Mouse (Mus musculus) embryonic facial prominence, embryonic 14.5 days (tissue): ENCODE measurements around the gene Cdc42bpa. TPM values are rescaled to one million over a fixed set of nuclear protein-coding genes. Genes with fewer than 3 reads are reported as not detected.
"Not testable (repeated sequence)": the region's sequence is repeated elsewhere in the genome, so short reads cannot be mapped to it uniquely, and the experiment has no call there.

ENCODE experiments used
- ATAC-seq: fragments of 200-750 bp; cut with Nextera tagmentation; 2 replicates; pipeline ENCODE4 v1.8.0; 2017; ENCODE audit warnings: low read depth, moderate number of reproducible peaks, moderate TSS enrichment
- DNase-seq: peaks from one replicate; pipeline ENCODE4 v3.0.0-alpha.2; 2015; ENCODE audit warnings: low spot score
- H3K27ac ChIP-seq: fragments of 300-500 bp; sonication (generic); replicated peaks from 2 replicates; pipeline ENCODE4 v1.5.1; 2014; ENCODE audit warnings: low read depth, mild to moderate bottlenecking, low read length, moderate library complexity
- H3K27me3 ChIP-seq: fragments of 300-500 bp; sonication (generic); replicated peaks from 2 replicates; pipeline ENCODE4 v1.6.1; 2014; ENCODE audit warnings: low read length; ENCODE audit not compliant: control insufficient read depth, insufficient read depth
- H3K36me3 ChIP-seq: fragments of 300-500 bp; sonication (generic); 2 replicates; pipeline ENCODE4 v1.6.1; 2014; ENCODE audit warnings: low read length, mixed read lengths; ENCODE audit not compliant: control insufficient read depth, insufficient read depth
- H3K4me1 ChIP-seq: fragments of 300-500 bp; sonication (generic); 2 replicates; pipeline ENCODE4 v1.6.1; 2014; ENCODE audit warnings: antibody characterized with exemption, low read length; ENCODE audit not compliant: control insufficient read depth, insufficient read depth
- H3K4me2 ChIP-seq: fragments of 300-500 bp; sonication (generic); 2 replicates; pipeline ENCODE4 v1.6.1; 2014; ENCODE audit warnings: low read depth, mild to moderate bottlenecking, low read length, moderate library complexity, mixed read lengths
- H3K4me3 ChIP-seq: fragments of 300-500 bp; sonication (generic); 2 replicates; pipeline ENCODE4 v1.5.1; 2014; ENCODE audit warnings: low read depth, mild to moderate bottlenecking, low read length
- H3K9ac ChIP-seq: fragments of 300-500 bp; sonication (generic); 2 replicates; pipeline ENCODE4 v1.6.1; 2014; ENCODE audit warnings: low read depth, mild to moderate bottlenecking, low read length, moderate library complexity, mixed read lengths
- H3K9me3 ChIP-seq: fragments of 300-500 bp; sonication (generic); 2 replicates; pipeline ENCODE4 v1.6.1; 2016; ENCODE audit warnings: low read length; ENCODE audit not compliant: control insufficient read depth
- WGBS: fragments of 180-500 bp; shearing (Covaris S2); extraction: QIAGEN DNeasy Blood & Tissue Kit; methylation state at CpG from one replicate; pipeline ENCODE4 v1.1.7; 2014; 5-methylcytosine and 5-hydroxymethylcytosine counted together
- polyA plus RNA-seq: library from polyadenylated mRNA; unstranded; fragments of >200 nt; fragmentation: Nextera tagmentation; extraction: Ambion mirVana; gene quantifications from 2 replicates; pipeline ENCODE4 v1.2.1, GENCODE M21; 2014

Cdc42bpa gene
- polyA plus RNA-seq, 1 experiment from 2014 or later, result 16.3 TPM

DNA sequence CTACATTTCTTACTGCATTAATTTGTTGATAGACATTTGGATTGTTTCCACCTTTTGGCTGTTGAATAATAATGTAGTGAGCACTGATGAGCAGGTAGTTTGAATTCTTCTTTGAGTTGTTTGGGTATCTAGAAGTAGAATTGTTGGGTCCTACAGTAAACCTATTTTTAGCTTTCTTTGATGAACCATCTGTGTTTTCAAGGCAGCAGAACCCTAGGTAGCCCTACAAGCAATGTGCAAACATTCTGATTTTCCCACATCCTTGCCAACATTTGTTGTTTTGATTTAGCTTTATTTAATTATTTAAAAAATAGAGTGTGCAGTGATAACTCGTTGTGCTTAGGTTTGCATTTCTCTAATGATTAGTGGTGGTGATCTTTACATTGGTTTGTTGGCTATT, 32.0 kb downstream of the Cdc42bpa start:
- Histone ChIP-seq H3K9ac (no peak overlapping the region), H3K4me1 (no peaks in the 10 kb centered on the region), H3K4me3 (no peak overlapping the region), H3K9me3 (no peaks in the 10 kb centered on the region), H3K27ac (no peak overlapping the region), H3K36me3 (no peaks in the 10 kb centered on the region), H3K27me3 (no peaks in the 10 kb centered on the region), H3K4me2 (no peak overlapping the region)
- WGBS, result 73% methylated on average over 1 of the region's 1 CpGs
- DNase-seq (no peak), ATAC-seq (no peak)

DNA sequence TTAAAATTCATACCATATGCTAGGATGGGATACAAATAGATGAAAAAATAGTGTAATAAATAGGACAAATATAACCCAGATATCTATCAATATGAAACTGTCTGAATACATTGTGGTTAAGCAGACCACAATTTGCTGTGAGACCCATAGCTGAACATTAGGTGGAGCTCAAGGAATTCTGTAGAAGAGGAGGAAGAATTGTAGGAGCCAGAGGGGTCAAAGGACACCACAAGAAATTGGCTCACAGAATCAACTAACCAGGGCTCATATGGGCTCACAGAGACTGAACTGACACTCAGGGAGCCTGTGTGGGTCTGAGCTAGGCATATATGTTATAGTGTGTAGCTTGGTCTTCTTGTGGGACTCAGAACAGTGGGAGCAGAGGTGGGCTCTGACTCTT, 47.8 kb downstream of the Cdc42bpa start:
- DNase-seq, result no peak
- Histone ChIP-seq H3K4me2 (no peak overlapping the region), H3K27ac (no peak overlapping the region), H3K4me1 (no peaks in the 10 kb centered on the region), H3K4me3 (no peak overlapping the region), H3K9ac (no peak overlapping the region), H3K9me3 (no peaks in the 10 kb centered on the region), H3K36me3 (no peaks in the 10 kb centered on the region), H3K27me3 (no peaks in the 10 kb centered on the region)
- ATAC-seq, result no peak

DNA sequence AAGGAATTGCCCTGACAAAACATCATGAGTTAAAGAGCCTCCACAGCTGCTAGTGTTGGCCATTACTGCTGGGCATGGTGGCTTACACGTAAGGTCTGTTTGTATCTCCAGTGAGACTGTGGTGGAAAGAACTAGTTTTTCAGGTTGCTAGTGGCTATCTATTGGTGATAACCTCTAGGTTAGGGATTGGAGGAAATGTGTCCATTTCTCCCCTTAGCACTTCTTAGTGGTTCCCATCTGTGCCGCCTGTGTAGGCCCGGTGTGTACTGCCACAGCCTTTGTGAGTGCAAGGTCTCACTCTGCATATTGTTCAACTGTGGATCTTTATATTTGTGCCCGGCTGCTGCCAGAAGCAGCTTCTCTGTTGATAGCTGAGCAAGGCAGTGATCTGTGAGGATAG, 53.2 kb downstream of the Cdc42bpa start:
- no peak overlapping the region for H3K9ac ChIP-seq
- no peaks in the 10 kb centered on the region for H3K27me3 ChIP-seq
- no peak overlapping the region for H3K4me3 ChIP-seq
- H3K27ac ChIP-seq, result no peak overlapping the region
- no peak overlapping the region for H3K4me2 ChIP-seq
- no peaks in the 10 kb centered on the region for H3K9me3 ChIP-seq
- no peaks in the 10 kb centered on the region for H3K36me3 ChIP-seq
- H3K4me1 ChIP-seq, result no peaks in the 10 kb centered on the region
- WGBS, result 93% methylated on average over 4 of the region's 4 CpGs
- no peak for ATAC-seq
- DNase-seq, result no peak

DNA sequence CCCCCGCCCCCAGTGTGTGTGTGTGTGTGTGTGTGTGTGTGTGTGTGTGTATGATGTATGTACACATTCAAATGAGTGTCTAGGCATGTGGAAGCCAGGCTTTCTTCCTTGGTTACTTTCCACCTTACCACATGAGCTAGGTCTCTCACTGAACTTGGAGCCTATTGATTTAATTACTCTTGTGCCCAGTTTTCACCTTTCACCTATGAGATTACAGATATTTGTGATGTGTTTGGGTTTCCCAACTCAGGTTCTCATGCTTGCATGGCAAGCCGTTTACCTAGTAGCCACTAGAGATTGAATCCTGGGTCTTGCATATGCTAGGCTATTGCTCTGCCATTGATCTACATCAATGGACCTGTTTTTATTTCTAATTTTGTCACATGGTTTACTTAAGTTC, 57.9 kb downstream of the Cdc42bpa start:
- 94% methylated on average over 1 of the region's 2 CpGs for WGBS

DNA sequence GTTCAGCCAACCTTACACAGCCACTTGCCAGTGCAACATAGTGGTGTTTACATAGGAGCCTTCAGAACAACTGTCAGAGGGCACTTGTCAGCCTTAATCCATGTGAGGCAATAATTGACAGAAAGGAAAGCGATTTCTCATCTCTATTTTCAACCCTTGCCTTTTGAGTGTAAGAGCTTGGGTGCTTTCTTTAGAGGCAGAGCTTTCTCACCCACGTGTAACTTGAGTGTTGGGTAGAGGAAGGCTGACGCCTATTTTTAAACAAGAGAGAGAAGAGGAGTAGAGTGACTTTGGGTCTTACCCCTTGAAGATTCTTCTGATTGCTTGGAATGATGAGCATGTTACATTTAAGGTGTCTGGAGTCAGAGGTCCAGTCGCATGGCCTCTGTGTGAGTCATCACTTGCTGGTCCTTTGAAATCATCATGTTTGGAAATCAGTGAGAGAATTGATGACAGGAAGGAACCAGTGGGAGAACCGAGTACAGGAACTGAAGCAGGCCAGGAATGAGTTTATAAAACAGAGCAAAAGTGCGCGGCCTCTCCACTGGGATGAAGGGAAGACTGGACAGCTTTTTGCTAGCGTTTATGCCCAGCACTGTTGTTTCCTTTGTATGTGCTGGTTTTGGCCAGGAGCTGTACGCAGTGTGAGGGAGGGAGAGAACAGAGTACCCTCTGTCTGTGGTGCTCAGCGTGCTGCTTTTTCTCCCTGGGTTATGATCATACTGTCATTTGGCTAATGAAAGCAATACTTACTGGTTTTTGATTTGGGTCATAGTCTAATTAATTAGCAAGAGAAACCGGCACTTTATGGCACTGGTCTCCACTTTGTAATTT, 61.4 kb downstream of the Cdc42bpa start:
- Histone ChIP-seq H3K36me3 (no peaks in the 10 kb centered on the region), H3K9ac (no peak overlapping the region), H3K4me3 (no peak overlapping the region), H3K9me3 (no peaks in the 10 kb centered on the region), H3K27me3 (no peaks in the 10 kb centered on the region), H3K4me2 (no peak overlapping the region), H3K27ac (no peak overlapping the region), H3K4me1 (no peaks in the 10 kb centered on the region)
- ATAC-seq, result no peak
- no peak for DNase-seq
- WGBS, result 51% methylated on average over 11 of the region's 11 CpGs

More for the DNA sequence above, 57.9 kb downstream of the Cdc42bpa start:
- Histone ChIP-seq H3K9me3 (no peaks in the 10 kb centered on the region), H3K36me3 (no peaks in the 10 kb centered on the region), H3K4me2 (no peak overlapping the region), H3K27ac (no peak overlapping the region), H3K27me3 (no peaks in the 10 kb centered on the region), H3K4me3 (no peak overlapping the region), H3K9ac (no peak overlapping the region), H3K4me1 (no peaks in the 10 kb centered on the region)
- ATAC-seq (no peak), DNase-seq (no peak)

GRCm38 (mm10) chr1:180023512-180023911, 63.2 kb downstream of the Cdc42bpa start:
- Histone ChIP-seq H3K27ac (no peak overlapping the region), H3K4me2 (no peak overlapping the region), H3K36me3 (no peaks in the 10 kb centered on the region), H3K27me3 (no peaks in the 10 kb centered on the region), H3K9me3 (no peaks in the 10 kb centered on the region), H3K4me3 (no peak overlapping the region), H3K9ac (no peak overlapping the region), H3K4me1 (no peaks in the 10 kb centered on the region)
- WGBS, result 80% methylated on average over 5 of the region's 5 CpGs
- no peak for ATAC-seq
- DNase-seq, result no peak

GRCm38 (mm10) chr1:180029863-180030262, 69.6 kb downstream of the Cdc42bpa start:
- not testable (repeated sequence) for ATAC-seq, DNase-seq

DNA sequence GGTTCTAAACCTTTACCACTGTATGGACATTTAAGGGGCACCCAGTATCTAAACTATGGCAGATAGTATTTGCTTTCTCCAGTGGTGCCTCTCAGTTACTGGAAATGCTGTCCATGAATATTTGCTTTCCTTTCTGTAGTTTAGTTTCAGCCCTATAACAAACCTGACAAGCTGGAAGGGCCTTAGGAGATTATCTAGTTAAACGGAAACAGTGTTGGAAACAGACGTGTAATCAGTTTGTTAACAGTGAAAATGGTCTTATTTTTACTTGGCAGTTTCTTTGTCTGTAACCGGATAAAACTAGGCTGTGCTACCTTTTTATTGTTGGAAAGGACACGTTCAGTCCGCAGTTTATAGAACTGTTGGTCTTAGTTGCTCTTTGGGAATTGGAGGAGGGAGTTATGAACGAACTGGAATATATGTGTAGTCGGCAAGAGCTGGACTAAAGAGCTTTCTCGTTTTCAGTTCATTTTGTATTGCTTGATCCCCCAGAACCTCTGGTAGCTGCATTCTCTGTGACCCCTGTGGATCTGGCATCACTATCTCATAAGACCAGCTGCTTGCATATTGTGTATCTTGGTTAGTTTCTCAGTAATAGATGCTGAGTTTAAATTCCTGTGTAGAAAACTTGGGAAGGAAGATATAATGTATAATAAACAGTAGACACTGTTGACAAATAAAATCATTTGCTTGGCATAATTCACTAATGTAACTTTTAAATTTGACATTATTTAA, 70.5 kb downstream of the Cdc42bpa start:
- WGBS, result 84% methylated on average over 8 of the region's 8 CpGs
- Histone ChIP-seq H3K27ac (no peak overlapping the region), H3K4me3 (no peak overlapping the region), H3K36me3 (peaks cover 4% of the 10 kb centered on the region; the same call in 1 of the 2 replicates), H3K27me3 (no peaks in the 10 kb centered on the region), H3K4me1 (no peaks in the 10 kb centered on the region), H3K9me3 (no peaks in the 10 kb centered on the region), H3K4me2 (no peak overlapping the region), H3K9ac (no peak overlapping the region)
- DNase-seq, result no peak
- ATAC-seq, result no peak

More at GRCm38 (mm10) chr1:180029863-180030262, 69.6 kb downstream of the Cdc42bpa start:
- H3K4me3 ChIP-seq, H3K4me2 ChIP-seq, H3K27me3 ChIP-seq, H3K4me1 ChIP-seq, H3K27ac ChIP-seq, H3K36me3 ChIP-seq, H3K9ac ChIP-seq, H3K9me3 ChIP-seq: not testable (repeated sequence)
- WGBS, result 84% methylated on average over 5 of the region's 5 CpGs
